Mouse (Mus musculus) naive thymus-derived CD4-positive, alpha-beta T cell, adult 2 months (primary cell): ENCODE results near the gene Rbm8a2.
"Not testable (repeated sequence)": the region's sequence is repeated elsewhere in the genome, so short reads cannot be mapped to it uniquely, and the experiment has no call there.

Source experiments
- DNase-seq: peaks from one replicate; pipeline ENCODE4 v3.0.0-alpha.2; 2011; ENCODE audit warnings: low read depth

Gene Rbm8a2

GRCm38 (mm10) chr1:175979014-175979413, at the start of gene Rbm8a2:
Gene Rbm8a2, minus strand, starts transcription at chr1:175979114.
- not testable (repeated sequence) for DNase-seq

- no peak for DNase-seq
These were observed 49.5 kb upstream of the Rbm8a2 start for GRCm38 (mm10) chr1:176028397-176028796.

- DNase-seq: no peak
These were observed 45.6 kb upstream of the Rbm8a2 start for GRCm38 (mm10) chr1:176024501-176024900.

- DNase-seq: no peak
These were observed 39.6 kb upstream of the Rbm8a2 start for GRCm38 (mm10) chr1:176018523-176018922.

- no peak for DNase-seq
These were observed 37.2 kb upstream of the Rbm8a2 start for GRCm38 (mm10) chr1:176016076-176016475.

GRCm38 (mm10) chr1:176013497-176014268, 34.8 kb upstream of the Rbm8a2 start:
- DNase-seq: no peak

GRCm38 (mm10) chr1:176011535-176011934, 32.6 kb upstream of the Rbm8a2 start:
- DNase-seq: no peak

- DNase-seq: no peak
These were observed 32.2 kb upstream of the Rbm8a2 start for GRCm38 (mm10) chr1:176011072-176011471.

GRCm38 (mm10) chr1:176008411-176008810, 29.5 kb upstream of the Rbm8a2 start:
- no peak for DNase-seq

GRCm38 (mm10) chr1:176000599-176000998, 21.7 kb upstream of the Rbm8a2 start:
- DNase-seq: no peak

- DNase-seq: no peak
These were observed 18.2 kb upstream of the Rbm8a2 start for GRCm38 (mm10) chr1:175997076-175997651.

- DNase-seq: no peak
These were observed 10.0 kb upstream of the Rbm8a2 start for GRCm38 (mm10) chr1:175988912-175989311.

- no peak for DNase-seq
These were observed 9.5 kb upstream of the Rbm8a2 start for GRCm38 (mm10) chr1:175988448-175988847.

GRCm38 (mm10) chr1:175970710-175971109, 8.2 kb downstream of the Rbm8a2 start:
- DNase-seq: no peak

- DNase-seq: no peak
These were observed 11.7 kb downstream of the Rbm8a2 start for GRCm38 (mm10) chr1:175967004-175967745.

GRCm38 (mm10) chr1:175961786-175962185, 17.1 kb downstream of the Rbm8a2 start:
- no peak for DNase-seq

- DNase-seq: no peak
These were observed 28.1 kb downstream of the Rbm8a2 start for GRCm38 (mm10) chr1:175950851-175951250.

- DNase-seq: no peak
These were observed 28.5 kb downstream of the Rbm8a2 start for GRCm38 (mm10) chr1:175950421-175950820.

- DNase-seq: no peak
These were observed 32.1 kb downstream of the Rbm8a2 start for GRCm38 (mm10) chr1:175946718-175947315.

- no peak for DNase-seq
These were observed 35.7 kb downstream of the Rbm8a2 start for GRCm38 (mm10) chr1:175943168-175943567.

- DNase-seq: no peak
These were observed 40.2 kb downstream of the Rbm8a2 start for GRCm38 (mm10) chr1:175938731-175939130.

GRCm38 (mm10) chr1:175936282-175936737, 42.6 kb downstream of the Rbm8a2 start:
- peak; percentile 47 for DNase-seq
